Mouse (Mus musculus) bone marrow macrophage, adult 2 months (primary cell): ENCODE results near the gene Tspoap1.

Experiments used
- CTCF ChIP-seq: IDR thresholded peaks from 2 replicates; pipeline ENCODE4 v1.5.1; 2012; ENCODE audit warnings: low read depth, mild to moderate bottlenecking, low read length, moderate library complexity
- POLR2A ChIP-seq: IDR thresholded peaks from 2 replicates; pipeline ENCODE4 v1.6.1; 2012; ENCODE audit warnings: mild to moderate bottlenecking, low read depth, low read length, borderline replicate concordance

GRCm38 (mm10) chr11:87720839-87721238, 39.5 kb upstream of the Tspoap1 start:
- no peak for TF ChIP-seq CTCF
- TF ChIP-seq POLR2A: no peak
